Mouse (Mus musculus) left cerebral cortex, adult 9 months (tissue): ENCODE measurements around the gene Ppfia3.

Experiments
- DNase-seq, 2 experiments: peaks; one replicate each; pipeline ENCODE4 v3.0.0; 2022; ENCODE audit warnings: low spot score in 2 of 2

Gene Ppfia3

DNA sequence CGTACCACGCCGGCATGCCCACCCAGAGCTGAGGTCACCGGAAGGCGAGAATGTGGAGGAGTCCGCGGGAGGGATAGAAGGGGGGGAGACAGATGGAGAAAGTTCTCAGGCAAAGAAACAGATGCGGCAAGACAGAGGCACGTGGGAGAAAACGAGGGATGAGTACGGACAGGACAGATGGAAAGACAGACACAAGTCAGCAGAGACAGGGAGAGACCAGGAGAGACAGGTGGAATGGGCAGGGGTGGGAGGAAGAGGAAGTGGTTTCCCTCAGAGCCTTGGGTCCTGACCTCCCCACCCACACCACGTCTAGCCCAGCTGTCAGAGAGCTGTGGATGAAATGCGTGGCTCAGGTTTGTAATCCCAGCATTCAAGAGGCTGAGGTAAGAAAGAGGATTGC is 19.9 kb downstream of the Ppfia3 start:
- no peak for DNase-seq

DNA sequence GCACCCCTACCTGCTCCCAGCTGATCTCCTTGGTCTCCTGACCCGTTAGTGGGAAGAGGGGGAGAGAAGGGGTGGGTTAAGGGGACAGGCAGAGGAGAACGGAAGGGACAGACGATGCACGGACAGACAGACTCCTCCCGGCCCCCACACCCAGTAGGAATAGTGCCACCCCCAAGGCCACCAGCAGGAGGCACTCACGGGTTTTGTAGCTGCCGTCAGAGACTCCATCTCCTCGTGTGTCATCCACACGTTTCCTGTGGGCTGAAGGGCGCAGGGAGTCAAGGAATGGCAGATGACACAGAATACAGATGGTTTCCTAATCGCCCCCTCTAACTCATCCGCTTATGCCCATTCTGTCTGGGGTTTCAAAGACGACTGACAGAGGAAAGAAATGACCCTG is 23.3 kb downstream of the Ppfia3 start:
- no peak for DNase-seq

DNA sequence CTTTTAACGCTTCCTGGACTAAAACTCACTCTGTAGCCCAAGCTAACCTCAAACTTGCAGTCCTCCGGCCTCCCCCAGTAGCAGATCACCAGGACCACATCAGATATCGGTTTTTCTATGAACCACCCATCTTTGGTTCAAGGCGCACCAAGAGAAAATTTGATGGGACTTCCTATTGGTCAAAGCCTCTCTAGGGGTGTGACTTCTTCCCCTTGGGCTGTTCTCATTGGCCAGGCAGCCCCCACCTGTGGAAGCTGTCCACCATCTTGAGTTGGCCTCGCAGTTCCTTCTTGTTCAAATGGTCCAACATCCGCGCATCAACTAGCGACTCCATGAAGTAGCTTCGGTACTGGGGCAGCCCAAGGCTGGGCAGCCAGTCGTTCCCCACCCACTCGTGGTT is 24.7 kb downstream of the Ppfia3 start:
- no peak for DNase-seq

DNA sequence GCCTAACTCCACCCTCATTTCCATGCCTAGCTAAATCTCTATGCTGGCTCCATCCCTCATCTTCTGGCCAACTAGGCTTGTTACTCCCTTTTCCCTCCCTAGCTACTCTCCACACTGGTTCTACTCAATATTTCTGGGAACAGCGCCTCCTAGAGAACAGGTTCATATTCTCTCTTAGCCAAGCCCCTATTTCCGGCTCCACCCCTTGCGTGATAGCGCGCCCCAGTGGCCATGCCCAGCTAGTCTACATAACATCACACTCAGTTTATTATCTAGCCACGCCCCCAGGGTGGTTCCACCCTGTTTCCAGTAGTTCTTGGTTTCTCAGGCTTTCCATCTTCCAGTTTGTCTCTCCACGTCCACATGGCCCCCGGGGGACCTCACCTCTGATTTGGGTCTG is 25.5 kb downstream of the Ppfia3 start:
- peak in 1 of 2 experiments; percentile 91 for DNase-seq

DNA sequence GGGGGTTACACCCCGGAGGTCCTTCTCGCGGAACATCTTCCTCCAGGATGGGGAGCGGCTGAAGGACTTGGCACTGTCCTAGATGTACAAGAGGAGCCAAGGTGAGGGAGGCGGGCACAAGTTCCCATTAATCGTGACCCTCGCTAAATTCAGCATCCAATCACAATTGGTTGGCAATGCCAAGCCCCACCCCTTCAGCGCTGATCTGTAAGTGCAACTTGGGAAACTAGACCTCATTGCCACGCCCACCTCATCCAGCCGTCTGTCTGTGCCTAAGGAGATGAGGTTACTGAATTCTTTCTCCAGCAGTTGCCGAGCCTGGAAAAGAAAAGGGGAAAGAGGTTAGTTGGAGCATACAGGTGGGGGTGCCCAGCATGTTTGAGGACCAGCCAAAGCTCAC is 26.1 kb downstream of the Ppfia3 start:
- DNase-seq: no peak

DNA sequence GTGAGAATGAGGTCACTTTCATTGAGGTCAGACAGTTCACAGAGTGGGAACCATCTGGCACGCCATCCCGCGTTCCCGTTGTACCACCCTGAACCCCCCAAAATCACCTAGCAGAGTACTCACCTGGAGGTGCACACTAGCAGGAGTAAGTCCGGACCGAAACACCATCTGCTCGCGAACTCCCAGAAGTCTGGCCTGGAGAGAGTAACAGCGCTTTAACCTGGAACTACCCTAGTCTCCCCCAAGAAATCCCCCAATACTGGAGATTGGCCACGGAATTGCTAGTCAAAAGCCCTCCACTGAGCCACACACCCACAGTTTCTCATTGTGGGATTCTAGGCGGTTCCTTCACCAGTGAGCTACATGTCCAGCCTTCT is 26.8 kb downstream of the Ppfia3 start:
- no peak for DNase-seq

DNA sequence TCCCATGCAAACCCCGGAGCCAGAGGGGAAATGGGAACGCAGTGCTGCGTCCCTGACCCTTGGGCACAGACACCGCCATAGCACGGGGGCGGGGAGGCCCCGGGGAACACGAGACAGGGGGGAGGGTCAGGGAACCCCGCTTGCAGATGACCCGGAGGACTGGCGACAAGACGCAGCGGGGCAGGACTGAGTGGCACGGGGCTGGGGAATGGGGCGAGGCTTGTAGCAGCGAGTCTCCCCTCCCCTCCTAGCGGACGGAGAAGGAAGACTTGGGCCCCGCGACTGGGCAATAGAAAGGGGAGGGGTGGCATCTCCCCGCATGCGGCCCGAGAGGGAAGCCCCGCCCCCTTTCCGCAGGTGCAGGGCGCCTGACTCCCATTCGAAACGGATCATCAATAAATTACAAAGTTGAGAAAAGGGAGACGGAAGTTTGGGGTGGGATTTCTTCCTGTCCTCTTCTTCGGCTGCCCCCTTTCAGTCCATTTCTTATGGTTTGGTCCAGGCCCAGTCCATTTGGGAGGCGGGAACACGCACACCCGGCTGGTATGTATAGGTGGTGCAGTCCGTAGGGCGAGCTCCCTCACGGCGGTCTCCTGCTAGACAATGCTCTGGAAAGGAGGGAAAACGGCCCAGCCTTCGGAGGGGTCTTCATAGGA is 27.3 kb downstream of the Ppfia3 start:
- no peak for DNase-seq

DNA sequence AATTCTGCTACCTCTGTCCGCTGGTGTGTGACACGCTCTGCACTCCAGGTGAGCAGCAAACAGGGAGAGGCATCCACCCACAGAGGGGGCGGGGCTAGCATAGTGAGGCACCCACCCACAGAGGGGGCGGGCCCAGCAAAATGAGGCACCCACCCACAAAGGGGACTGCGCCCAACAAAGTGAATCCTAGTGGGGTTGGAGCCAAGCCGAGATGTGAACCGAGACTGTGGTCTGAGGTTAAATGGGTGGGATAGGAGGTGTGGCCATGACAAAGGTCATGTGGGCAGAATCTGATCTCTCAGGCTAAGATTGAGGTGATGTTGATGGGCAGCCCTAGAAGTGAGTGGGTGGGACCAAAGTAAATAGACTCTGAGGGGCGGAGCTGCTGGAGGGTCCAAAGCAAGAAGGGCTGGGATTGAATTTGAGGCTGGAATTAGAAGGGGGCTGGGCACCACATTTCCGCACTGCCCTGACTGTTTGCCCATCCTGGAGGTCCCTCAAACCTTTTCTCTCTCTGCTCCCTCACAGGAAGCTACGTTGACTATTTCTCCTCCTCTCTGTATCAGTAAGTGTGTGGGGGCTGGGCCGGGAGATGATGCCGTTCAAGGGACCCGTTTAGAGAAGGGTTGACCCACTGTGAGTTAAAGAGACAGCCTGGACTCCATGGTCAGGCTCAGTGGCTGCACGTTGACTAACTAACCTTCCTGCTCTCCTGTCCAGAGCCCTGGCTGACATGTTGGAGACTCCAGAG is 28.5 kb downstream of the Ppfia3 start:
- DNase-seq: no peak

DNA sequence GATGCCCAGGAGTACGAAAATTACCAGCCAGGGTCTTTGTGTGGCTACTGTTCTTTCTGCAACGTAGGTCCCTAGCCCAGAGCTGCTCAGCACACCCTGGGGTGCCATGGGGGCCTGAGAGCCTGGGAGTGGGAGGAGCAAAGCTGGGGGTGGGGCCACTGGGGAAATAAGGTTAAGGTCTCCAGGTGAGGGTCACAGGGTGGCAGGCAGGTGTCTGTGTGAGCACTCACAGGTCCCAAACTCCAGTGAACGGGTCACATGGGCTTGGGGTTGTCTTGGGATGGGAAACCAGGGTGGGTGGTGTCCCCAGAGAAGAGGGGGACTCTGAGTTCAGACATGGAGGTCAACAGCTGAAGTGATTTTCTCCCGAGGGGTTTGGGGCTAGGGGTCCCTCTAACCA is 29.4 kb downstream of the Ppfia3 start:
- DNase-seq: no peak

DNA sequence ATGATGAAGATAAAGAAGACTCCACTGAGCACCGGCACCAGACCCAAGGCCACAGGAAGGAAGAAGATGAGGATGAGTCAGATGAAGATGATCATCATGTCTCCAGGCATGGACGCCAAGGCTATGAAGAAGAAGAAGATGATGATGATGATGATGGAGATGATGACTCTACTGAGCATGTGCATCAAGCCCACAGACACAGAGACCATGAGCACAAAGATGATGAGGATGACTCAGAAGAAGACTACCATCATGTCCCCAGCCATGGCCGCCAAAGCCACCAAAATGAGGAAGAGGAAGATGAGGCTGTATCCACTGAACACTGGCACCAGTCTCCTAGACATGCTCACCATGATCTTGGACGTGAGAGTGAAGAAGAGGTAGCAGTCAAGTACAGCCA is 30.5 kb downstream of the Ppfia3 start:
- DNase-seq: no peak

DNA sequence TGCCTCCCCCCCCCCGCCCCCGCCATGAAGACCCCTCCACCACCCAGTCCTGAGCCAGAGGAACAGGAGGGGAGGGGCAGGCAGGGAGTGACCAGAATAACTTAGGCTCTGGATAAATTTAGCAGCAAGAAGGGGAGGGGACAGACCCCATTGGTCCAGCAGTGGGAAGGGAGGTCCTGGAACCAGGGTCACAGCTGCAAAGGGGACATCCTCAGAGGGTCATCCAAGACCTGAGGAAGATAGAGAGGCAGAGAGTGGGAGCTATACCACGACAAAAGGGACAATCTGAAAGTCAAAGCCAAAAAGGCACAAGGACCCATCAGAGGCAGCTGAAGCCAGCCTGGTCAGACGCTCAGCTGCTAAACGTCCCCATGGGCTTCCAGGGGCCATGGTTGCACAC is 31.8 kb downstream of the Ppfia3 start, which contains the start of gene Hrc:
Hrc (plus strand) TSS at position 235 of the 400 bp plus-strand sequence.
- no peak for DNase-seq

DNA sequence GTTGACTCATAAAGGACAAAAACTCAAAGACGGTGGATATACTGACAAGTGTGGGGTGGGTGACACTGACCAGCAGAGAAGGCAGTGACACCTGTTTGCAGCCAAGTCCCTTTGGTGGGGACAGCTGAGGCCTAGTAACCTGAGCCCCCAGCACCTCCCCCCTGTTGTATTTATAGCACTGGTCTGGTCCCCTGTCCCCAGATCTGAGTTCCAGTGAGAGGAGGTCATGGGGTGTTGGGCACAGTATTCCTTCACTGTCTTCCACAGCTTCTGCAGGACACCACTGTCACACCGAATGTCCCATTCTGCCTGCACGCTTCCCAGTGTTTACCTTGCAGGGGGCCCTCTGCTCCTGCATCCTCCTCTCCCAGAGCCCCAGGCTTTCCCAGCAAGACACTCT is 32.2 kb downstream of the Ppfia3 start:
- DNase-seq: no peak

DNA sequence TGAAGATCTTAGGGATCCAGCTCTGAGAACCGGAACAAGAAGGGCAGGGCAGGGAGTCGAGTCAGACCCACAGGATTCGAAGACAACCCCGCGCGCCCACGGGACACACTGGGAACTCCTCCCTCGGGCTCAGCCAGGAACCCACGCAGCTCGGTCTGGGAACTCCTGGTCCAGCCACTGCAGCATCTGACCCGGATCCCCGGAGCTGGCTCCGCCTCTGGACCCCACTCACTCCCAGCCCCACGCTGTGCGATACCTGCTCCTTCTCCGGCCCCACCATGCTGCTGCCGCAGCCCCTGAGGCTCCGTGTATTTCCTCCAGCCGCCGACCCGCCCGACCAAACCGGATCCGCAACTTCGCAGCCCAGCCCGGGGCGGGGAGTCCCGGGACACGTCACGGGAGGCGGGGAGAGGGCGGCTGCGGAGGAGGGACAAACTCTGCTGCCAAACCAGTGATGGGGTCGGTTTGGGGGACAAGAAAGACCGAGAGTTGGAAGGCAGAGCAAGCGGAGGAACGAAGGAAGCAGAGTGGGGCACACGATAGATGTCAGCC is 33.3 kb downstream of the Ppfia3 start, which contains the start of gene Trpm4:
Trpm4 (minus strand) TSS at position 350 of the 552 bp plus-strand sequence.
- peak in 1 of 2 experiments; percentile 68 for DNase-seq

DNA sequence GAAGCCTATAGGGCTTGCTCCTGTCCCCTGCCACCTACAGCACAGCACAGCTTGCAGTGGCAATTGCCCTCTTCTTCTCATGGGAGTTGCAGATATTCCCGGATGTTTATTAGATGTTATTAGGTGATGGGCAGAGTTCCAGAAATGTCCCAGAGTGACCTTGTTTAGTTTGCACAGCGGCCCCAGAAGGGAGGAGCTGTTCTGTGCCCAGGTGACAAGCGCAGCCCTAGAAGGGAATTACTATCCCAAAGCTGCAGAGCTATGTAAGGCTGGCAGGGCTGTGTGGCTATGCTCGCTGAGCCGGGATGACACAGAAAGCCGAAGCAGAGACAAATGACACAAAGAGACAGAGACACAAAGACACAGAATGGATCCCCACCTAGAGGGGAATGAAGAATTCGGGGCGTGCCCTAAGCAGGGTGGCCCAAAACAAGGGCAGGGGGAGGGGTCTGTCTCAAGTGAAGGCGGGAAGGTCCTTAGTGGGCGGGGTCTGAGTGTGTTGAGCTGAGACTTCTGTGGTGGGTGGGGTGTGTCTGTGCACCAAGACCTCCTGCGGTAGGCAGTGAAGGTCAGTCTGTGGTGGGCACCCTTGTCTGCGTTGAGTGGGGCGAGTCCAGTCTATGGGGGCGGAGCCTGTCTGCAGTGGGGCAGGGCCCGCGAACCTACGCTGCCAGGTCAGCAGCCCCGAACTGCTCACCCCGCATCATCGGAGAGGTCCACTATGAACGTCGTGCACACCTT is 34.0 kb downstream of the Ppfia3 start:
- peak in 1 of 2 experiments; percentile 29 for DNase-seq

DNA sequence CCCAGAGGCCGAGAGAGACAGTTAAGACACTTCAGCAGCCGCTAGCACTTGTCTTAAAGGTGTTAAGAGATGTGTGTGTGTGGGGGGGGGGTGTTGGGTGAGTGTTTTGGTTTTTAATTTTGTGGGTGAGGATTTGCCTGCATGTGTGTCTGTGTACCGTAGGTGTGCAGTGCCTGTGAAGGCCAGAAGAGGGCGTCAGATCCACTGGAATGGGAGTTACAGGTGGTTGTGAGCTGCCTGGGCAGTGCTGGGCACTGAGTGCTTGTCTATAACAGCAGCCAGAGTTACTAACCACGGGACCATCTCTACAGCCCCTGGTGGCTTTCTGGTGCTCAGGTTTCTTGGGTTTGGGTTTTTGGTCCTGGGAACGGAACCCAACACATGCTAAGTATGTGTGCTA is 35.3 kb downstream of the Ppfia3 start:
- no peak for DNase-seq

DNA sequence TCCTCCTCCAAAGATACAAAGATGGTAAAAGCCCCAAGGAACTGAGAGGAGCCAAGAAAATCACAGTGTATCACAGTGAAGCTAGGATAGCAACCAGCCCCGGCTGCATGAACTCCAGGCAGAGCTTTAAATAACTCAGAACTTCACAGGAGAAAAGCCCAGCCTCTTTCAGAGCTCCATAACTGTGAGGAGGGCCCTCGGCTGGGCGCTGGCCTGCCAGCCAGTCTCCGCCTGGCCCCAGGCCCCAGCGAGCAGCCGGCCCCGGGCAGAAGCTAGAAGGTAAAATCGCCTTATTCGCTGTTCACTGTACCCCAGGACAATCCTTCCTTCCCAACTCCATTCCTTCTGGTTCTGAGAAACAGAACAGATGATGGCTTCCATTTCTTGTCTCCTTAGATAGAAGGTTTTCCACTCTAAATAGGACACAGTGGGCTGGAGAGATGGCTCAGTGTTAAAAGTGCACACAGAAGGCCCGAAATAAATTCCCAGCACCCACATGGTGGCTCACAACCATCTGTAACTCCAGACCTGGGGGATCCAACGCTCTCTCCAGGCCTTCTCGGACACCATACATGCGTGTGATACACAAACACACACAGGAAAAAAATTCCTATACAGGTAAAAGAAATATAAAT is 37.9 kb downstream of the Ppfia3 start:
- no peak for DNase-seq

DNA sequence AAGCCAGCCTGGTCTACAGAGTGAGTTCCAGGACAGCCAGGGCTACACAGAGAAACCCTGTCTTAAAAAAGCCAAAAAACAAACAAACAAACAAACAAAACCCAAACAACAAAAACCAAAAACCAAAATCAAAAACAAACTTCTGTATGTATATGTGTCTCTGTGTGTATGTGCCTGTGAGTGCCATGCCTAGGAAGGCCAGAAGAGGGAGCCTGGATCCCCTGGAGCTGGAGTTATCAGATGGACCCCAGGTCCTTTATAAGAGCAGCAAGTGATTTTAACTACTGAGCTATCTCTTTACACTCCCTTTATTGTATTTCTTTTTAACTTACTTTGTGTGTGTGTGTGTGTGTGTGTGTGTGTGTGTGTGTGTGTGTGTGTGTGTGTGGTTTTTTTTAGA is 41.0 kb downstream of the Ppfia3 start:
- DNase-seq: no peak

DNA sequence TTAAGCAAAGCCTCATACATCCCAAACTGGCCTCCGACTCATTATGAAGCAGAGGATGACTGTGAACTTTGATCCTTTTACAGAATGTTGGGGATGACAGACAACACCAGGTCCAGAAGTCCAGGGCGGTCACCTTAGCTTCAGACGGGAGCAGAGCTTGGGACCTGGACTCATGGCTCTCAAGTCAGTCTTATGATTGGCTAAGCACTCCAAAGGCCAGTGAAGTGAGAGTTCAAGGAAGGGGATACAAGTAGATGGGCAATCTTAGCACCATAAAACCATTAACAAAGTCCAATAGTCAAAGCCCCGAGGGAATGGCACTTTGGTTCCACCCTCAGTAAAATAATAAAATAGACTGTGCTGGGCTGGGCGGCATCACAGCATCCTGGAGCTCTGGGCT is 43.8 kb downstream of the Ppfia3 start:
- no peak for DNase-seq

DNA sequence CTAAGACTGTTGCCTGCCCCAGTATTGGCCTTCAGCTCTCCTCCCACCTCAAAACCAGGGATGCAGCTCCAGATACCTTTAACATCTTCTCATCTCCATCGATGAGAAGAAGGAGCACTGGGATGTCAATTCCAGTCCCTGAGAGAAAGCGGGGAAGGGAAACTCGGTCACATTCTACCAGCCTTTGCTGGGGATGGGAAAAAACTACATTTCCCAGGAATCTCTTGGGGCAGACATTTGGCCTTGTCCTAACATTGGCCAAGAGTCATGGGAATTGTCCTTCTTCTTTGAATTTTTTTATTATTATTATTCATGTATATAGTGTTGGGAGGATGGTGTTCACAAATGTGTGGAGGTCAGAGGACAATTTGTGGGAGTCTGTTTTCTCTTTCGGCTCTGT is 44.6 kb downstream of the Ppfia3 start:
- no peak for DNase-seq

DNA sequence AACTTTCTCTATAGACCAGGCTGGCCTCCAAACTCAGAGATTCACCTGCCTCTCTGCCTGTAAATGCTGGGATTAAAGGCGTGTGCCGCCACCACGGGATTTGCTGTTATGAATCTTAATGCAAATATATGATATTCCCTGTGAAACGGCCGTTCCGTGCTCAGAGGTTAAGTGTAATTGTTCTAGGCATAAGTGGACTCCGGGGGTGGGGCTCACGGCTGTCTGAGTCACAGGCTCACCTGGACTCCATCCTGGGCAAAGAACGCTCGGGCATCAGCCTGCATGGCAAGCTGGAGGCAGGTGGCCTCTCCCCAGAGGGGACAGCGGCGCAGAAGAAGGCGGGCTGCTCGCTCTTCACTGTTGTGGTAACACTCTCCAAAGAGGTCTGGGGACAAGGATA is 50.3 kb downstream of the Ppfia3 start:
- no peak for DNase-seq

DNA sequence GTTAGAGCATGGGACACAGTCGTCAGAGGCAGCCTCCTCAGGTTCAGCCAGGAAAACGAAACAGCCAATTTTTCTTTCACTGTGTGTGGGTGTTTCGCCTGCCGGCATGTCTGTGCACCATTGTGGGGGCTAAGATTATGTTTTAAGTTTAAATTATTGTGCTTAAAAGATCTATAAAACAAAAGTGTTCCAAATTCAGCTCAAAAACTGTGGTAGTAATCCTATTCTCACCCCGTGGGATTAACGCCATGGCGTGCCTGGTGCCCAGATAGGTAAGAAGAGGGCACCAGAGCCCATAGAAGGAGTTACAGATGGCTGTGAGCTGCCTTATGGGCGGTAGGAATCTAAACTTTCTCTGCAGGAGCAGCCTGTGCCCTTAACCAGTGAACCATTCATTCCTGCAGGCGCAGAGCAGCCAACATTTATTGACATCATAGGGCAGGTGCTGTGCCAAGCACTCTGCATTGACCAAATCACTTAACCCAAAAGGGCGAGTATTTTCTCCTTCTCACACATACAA is 51.6 kb downstream of the Ppfia3 start:
- peak in 1 of 2 experiments; percentile 44 for DNase-seq

DNA sequence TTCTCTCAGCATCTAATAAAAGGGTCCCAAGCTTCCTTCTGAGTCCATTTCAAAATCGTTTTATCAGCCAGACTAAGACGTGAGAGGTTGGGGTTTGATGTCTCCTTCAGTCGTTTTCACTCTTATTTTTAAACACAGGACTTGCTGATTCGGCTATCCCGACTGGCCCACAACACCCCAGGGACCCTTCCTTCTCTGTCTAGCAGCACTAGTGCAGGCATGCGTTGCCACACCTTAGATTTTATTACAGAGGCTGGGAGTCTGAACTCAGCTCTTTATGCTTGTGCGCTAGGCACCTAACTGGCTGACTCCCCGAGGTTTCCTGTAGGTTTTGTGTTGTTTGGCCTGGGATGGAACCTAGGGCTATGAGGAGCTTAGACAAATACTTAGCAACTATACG is 53.3 kb downstream of the Ppfia3 start:
- no peak for DNase-seq
